Mouse (Mus musculus): ENCODE data around the gene 1700025G04Rik. TPM values are rescaled to one million over a fixed set of nuclear protein-coding genes. Genes with fewer than 3 reads are reported as not detected.

The 1700025G04Rik gene
- 49.9 and 50.0 TPM in 2 replicates for polyA plus RNA-seq (2016; fragmentation: Nextera tagmentation; extraction: Ambion mirVana)

DNA sequence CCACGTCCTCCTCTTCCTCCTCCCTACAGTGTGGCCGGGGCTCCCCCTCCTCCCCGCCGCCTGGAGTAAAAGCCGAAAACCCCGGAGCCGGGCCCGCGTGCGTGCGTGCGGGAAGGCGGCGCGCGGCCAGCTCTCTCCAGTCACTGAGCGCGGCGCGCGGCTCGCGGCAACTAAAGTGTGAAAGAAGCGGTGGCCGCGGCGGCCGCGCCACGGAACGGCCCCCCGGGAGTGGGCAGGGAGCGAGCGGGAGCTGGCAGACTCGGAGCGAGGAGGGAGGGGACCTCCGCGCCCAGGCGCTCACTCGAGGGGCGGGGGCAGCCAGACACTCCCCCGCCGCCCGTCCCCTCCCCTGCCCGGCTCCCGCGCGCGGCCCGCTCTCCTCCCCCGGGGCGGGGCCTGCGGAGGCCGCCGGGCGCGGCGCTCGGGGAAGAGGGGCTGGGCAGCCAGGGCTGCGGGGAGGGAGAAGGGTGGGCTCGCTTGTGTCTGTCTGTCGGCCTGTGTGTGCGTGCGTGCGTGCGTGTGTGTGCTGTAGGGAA lies at the start of gene 1700025G04Rik:
TSS of gene 1700025G04Rik (minus strand) at position 108 of the 536 bp plus-strand sequence.
- Histone ChIP-seq H3K27me3 (replicated peaks) (no peaks in the 10 kb centered on the region), H3K4me2 (replicated peaks) (peak within 1 kb of the TSS; percentile 82), H3K36me3 (no peaks in the 10 kb centered on the region), H3K9me3 (no peaks in the 10 kb centered on the region), H3K27ac (peak within 1 kb of the TSS; percentile 93), H3K9ac (peak within 1 kb of the TSS; percentile 94), H3K4me1 (peaks cover 40% of the 10 kb centered on the region), H3K4me3 (peak within 1 kb of the TSS; percentile 92)
- ATAC-seq (ENCODE audit: low FRiP score, low read depth) = peak; percentile 88
- WGBS = under 1% methylated on average over 44 of the region's 66 CpGs

DNA sequence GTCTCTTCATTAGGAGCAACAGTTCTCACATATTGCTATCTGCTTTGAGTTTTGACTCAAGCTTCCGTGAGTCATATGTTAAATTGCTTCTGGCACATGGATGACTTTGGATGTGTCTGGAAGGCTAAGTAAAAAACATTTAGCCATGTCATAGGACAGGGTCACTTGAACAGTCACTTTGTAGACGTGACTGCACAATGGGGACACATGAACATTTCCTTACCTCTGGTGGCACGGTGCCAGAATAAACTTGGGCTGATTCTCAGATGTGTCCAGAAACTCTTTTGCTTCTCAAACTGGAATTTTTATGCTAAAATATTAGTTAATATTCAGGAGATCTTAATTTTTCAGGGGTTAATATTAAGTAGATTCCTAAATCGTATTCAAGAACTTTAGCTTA lies 49.6 kb upstream of the 1700025G04Rik start:
- H3K4me2 ChIP-seq (replicated peaks) = no peak overlapping the region
- no peaks in the 10 kb centered on the region for H3K4me1 ChIP-seq
- H3K27me3 ChIP-seq (replicated peaks) = no peaks in the 10 kb centered on the region
- no peak overlapping the region for H3K27ac ChIP-seq
- no peaks in the 10 kb centered on the region for H3K36me3 ChIP-seq
- 0 out of 2 replicates have a peak, but pooled peaks cover 5% of the 10 kb centered on the region for H3K9me3 ChIP-seq
- H3K9ac ChIP-seq = no peak overlapping the region
- ATAC-seq (ENCODE audit: low FRiP score, low read depth) = no peak
- H3K4me3 ChIP-seq = no peak overlapping the region
- 91% methylated on average over 4 of the region's 4 CpGs for WGBS

DNA sequence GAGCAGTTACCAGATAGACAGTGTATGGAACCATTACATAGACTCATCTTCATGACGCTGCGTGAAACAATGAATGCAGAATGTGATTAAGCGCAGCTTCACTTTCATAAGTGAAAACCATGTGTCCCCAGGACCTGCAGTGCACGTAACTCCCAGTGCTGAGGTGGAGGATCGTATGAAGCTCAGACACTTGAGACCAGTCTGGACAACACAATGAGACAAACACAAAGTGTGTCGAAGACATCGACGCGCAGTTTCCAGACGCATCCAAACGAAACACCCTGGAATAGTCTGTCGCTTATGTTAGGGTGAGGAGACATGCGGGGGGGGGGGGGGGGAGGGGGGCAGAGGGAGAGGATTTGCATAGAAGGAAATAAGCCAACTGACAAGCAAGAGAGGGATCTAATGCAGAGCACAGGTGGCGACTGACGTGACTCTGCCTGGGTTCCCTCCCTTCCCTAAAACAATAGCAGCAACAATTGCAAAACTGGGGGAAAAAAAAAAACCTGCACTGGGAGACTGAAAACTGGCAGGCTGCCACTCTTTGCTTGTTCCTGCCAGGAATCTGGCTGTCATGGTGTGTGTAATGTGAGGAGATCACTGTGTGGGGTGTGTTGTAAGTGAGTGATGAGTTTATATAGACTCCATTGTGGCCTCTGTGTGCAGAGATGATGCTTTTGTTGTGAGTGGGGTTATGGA lies 40.3 kb upstream of the 1700025G04Rik start:
- WGBS = 85% methylated on average over 14 of the region's 15 CpGs
- H3K27me3 ChIP-seq (replicated peaks) = no peaks in the 10 kb centered on the region
- ATAC-seq (ENCODE audit: low FRiP score, low read depth) = no peak
- no peaks in the 10 kb centered on the region for H3K36me3 ChIP-seq
- no peak overlapping the region for H3K27ac ChIP-seq
- H3K9me3 ChIP-seq = no peaks in the 10 kb centered on the region
- H3K4me2 ChIP-seq (replicated peaks) = no peak overlapping the region
- 0 out of 2 replicates have a peak, but pooled peaks cover 4% of the 10 kb centered on the region for H3K4me1 ChIP-seq
- no peak overlapping the region for H3K4me3 ChIP-seq
- no peak overlapping the region for H3K9ac ChIP-seq

DNA sequence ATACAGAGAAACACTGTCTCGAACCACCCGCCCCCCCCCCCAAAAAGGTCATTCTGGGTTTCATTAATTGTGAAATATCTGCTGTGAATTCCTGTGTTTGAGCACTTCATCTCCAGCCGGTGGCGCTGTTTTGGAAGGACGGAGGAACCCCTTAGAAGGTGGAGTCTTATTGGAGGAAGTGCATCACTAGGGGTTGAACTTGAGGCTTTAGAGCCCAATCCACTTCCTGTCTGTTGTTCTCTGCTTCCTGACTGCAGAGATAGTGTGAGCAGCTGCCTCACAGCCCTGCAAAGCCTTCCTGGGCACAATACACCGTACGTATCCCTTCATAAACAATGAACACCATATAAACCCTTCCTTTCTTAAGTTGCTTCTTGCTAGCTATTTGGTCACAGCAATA lies 35.5 kb upstream of the 1700025G04Rik start:
- 88% methylated on average over 7 of the region's 7 CpGs for WGBS
- H3K4me3 ChIP-seq = no peak overlapping the region
- no peak overlapping the region for H3K27ac ChIP-seq
- no peak for ATAC-seq (ENCODE audit: low FRiP score, low read depth)
- H3K9me3 ChIP-seq = no peaks in the 10 kb centered on the region
- no peak overlapping the region for H3K9ac ChIP-seq
- 0 out of 2 replicates have a peak, but pooled peaks cover 4% of the 10 kb centered on the region for H3K4me1 ChIP-seq
- no peaks in the 10 kb centered on the region for H3K36me3 ChIP-seq
- H3K4me2 ChIP-seq (replicated peaks) = no peak overlapping the region
- H3K27me3 ChIP-seq (replicated peaks) = no peaks in the 10 kb centered on the region

DNA sequence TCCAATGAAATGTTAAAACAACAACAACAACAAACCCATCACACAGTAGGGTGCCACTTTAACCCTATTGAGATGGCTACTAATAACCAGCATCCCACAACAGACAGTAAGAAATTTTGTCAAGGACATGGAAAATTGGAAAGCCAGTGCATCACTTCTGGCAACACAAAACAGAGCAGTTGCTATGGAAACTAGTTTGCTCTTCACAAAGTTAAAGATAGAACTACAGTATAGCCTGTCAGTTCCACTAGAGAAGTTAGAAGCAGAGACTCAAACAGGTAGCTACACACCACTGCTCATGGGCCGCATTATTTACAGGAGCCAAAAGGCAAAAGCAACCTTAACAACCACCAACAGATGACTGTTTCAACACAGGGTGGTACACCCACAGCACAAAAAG lies 20.2 kb upstream of the 1700025G04Rik start:
- Histone ChIP-seq H3K27ac (no peak overlapping the region), H3K4me1 (no peaks in the 10 kb centered on the region), H3K9me3 (no peaks in the 10 kb centered on the region), H3K9ac (no peak overlapping the region), H3K4me3 (no peak overlapping the region), H3K36me3 (no peaks in the 10 kb centered on the region), H3K27me3 (replicated peaks) (no peaks in the 10 kb centered on the region), H3K4me2 (replicated peaks) (no peak overlapping the region)
- WGBS = 95% methylated on average over 1 of the region's 1 CpGs
- ATAC-seq (ENCODE audit: low FRiP score, low read depth) = no peak

DNA sequence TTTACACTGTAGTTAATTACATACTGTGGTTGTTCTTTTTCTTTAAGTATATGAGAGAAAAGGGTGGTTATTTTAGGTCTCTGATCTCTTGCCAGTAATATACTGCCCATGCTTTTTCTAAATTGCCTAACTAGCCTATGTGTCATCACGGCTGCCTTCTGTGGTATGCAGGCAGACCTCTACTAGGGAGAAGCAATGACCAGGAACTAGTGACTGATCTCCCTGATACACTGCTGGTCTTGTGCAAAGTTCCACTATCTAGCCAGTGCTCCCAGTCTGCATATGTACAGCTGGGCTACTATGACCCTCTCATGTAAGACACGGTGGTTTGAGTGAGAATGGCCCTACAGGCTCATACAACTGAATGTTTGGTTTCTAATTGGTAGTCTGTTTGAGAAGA lies 16.2 kb upstream of the 1700025G04Rik start:
- Histone ChIP-seq H3K4me2 (replicated peaks) (no peak overlapping the region), H3K27ac (no peak overlapping the region), H3K4me1 (no peaks in the 10 kb centered on the region), H3K4me3 (no peak overlapping the region), H3K27me3 (replicated peaks) (no peaks in the 10 kb centered on the region), H3K9me3 (no peaks in the 10 kb centered on the region), H3K9ac (no peak overlapping the region), H3K36me3 (no peaks in the 10 kb centered on the region)
- no peak for ATAC-seq (ENCODE audit: low FRiP score, low read depth)
- 84% methylated on average over 2 of the region's 2 CpGs for WGBS

DNA sequence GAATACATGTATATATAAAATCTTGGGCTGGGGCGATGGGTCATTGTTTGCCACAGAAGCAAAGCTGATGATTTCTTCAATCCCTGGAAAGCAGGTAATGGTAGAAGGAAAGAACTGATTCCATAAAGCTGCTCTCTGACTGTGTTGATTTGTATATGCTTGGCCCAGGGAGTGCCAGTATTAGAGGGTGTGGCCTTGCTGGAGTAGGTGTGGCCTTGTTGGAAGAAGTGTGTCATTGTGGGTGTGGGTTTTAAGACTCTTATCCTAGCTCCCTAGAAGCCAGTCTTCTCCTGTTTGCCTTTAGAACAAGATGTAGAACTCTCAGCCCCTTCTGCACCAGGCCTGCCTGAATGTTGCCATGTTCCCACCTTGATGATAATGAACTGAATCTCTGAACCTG lies 15.3 kb upstream of the 1700025G04Rik start:
- Histone ChIP-seq H3K27me3 (replicated peaks) (no peaks in the 10 kb centered on the region), H3K9ac (no peak overlapping the region), H3K36me3 (no peaks in the 10 kb centered on the region), H3K27ac (no peak overlapping the region), H3K4me1 (no peaks in the 10 kb centered on the region), H3K4me3 (no peak overlapping the region), H3K4me2 (replicated peaks) (no peak overlapping the region), H3K9me3 (no peaks in the 10 kb centered on the region)
- ATAC-seq (ENCODE audit: low FRiP score, low read depth) = no peak
- 95% methylated on average over 1 of the region's 1 CpGs for WGBS

DNA sequence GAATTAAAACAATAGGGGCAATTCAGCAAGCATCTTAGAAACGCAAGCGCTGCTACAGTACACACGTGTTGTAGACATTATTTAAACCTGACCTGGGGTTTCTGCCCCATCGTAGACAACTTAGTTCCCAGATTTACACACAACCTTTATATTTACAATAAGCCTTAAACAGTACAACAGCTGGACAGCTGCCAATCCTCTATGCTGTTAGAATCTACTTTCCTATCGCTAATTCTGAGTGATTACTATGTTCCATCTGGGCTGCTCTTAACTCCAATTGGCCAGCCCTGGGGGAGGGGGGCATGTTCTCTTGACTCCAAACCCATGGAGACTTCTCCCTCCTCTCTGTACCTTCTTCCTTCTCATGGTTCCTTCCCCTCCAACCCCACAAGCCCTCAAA lies 11.8 kb upstream of the 1700025G04Rik start:
- Histone ChIP-seq H3K36me3 (no peaks in the 10 kb centered on the region), H3K27ac (no peak overlapping the region), H3K9me3 (no peaks in the 10 kb centered on the region), H3K9ac (no peak overlapping the region), H3K27me3 (replicated peaks) (no peaks in the 10 kb centered on the region), H3K4me3 (no peak overlapping the region), H3K4me2 (replicated peaks) (no peak overlapping the region), H3K4me1 (no peaks in the 10 kb centered on the region)
- ATAC-seq (ENCODE audit: low FRiP score, low read depth) = no peak
- WGBS = 51% methylated on average over 5 of the region's 5 CpGs

DNA sequence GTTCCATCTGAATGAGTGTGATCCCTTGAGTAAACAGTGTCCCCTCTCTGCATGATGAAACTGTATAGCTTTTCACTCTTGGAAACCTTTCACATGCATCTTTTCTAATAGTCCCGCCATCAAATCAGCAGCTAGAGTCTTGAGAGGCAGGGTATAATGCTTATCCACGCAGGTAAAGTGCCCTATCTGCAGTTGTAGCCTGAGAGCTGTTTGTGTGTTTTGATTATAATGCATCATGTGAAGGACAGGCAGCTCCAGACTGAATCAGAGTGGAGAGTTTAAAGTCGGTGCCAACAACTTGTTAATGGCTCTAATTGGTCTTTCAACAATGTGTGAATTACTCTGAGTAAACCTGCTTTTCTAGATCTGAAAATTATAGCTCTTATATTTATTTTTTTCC lies 6.1 kb upstream of the 1700025G04Rik start:
- no peak overlapping the region for H3K9ac ChIP-seq
- no peak overlapping the region for H3K4me2 ChIP-seq (replicated peaks)
- H3K36me3 ChIP-seq = no peaks in the 10 kb centered on the region
- no peak overlapping the region for H3K27ac ChIP-seq
- WGBS = 51% methylated on average over 3 of the region's 3 CpGs
- H3K4me1 ChIP-seq = no peaks in the 10 kb centered on the region
- H3K4me3 ChIP-seq = no peak overlapping the region
- ATAC-seq (ENCODE audit: low FRiP score, low read depth) = no peak
- H3K9me3 ChIP-seq = no peaks in the 10 kb centered on the region
- no peaks in the 10 kb centered on the region for H3K27me3 ChIP-seq (replicated peaks)

DNA sequence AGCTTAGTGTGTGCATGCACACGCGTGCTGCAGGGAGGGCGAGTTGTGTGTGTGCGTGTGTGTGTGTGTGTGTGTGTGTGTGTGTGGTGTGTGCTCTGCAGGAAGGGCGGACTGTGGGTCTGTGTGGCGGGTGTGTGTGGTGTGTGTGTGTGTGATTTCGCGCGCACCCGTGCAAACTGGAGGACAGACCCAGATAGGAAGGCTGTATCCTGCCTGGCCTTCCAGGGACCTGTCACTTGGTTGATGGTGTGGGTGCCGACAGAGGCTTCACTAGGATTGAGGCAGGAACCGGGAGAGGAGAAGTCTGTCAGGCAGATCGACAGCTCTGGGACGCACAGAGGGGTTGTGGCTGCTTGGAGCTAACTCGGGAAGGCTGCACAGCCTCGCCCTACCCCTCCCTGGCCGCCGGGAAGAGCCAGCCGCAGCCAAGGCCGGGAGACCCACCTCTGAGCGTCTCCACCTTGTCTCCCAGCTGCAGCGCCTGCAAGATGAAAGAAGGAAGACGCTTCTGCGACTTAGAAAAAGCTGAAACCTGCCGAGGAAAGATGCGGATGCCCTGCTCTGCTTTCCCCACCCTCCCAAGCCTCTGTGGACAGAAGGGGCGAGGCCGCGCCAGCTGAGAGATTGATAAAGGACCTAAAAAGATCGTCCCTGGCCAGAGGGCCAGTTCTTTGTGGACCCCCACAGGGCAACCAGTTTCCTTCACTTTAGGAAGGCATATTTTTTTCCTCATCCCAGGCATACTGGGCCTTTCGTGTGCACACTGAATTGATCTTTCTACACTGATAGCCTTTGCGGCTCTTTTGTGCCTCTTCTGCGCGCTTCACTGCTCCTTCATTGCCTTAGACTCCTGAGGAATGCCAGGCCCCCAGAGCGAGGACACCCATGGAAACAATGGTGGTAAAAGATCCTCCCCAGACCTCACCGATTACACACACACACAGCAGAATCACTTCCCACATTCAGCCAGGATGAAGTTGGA lies 930 bp upstream of the 1700025G04Rik start:
- no peaks in the 10 kb centered on the region for H3K9me3 ChIP-seq
- H3K9ac ChIP-seq = peak overlapping the region; percentile 94
- H3K27me3 ChIP-seq (replicated peaks) = no peaks in the 10 kb centered on the region
- peak; percentile 78 for ATAC-seq (ENCODE audit: low FRiP score, low read depth)
- peak overlapping the region; percentile 93 for H3K27ac ChIP-seq
- H3K4me2 ChIP-seq (replicated peaks) = peak overlapping the region; percentile 82
- under 1% methylated on average over 36 of the region's 36 CpGs for WGBS
- peak overlapping the region; percentile 92 for H3K4me3 ChIP-seq
- H3K36me3 ChIP-seq = no peaks in the 10 kb centered on the region
- H3K4me1 ChIP-seq = peaks cover 32% of the 10 kb centered on the region

DNA sequence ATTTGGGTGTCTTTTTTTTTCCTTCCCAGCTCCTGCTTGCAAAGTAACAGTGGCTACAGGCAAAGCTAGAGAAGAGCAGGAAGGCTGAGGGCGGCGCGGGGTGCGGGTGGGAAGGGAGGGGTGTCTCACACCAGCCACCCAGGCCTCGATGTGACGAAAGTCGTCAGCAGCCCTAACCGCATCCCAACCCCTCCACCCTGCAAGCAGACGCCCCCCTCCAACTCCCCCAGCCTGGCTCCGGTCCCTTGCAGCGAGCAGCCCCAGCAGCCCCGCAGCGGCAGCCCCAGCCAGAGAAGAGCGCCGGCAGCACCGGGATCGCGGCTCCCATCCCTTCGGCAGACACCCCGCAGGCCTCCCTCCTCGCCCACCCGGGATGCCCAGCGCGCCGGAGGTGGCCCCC lies 399 bp downstream of the 1700025G04Rik start:
- Histone ChIP-seq H3K36me3 (no peaks in the 10 kb centered on the region), H3K27ac (peak overlapping the region; percentile 93), H3K27me3 (replicated peaks) (no peaks in the 10 kb centered on the region), H3K4me2 (replicated peaks) (peak overlapping the region; percentile 82), H3K9me3 (no peaks in the 10 kb centered on the region), H3K4me3 (peak overlapping the region; percentile 92), H3K4me1 (peaks cover 45% of the 10 kb centered on the region), H3K9ac (peak overlapping the region; percentile 94)
- ATAC-seq (ENCODE audit: low FRiP score, low read depth) = peak; percentile 42
- WGBS = under 1% methylated on average over 25 of the region's 25 CpGs

DNA sequence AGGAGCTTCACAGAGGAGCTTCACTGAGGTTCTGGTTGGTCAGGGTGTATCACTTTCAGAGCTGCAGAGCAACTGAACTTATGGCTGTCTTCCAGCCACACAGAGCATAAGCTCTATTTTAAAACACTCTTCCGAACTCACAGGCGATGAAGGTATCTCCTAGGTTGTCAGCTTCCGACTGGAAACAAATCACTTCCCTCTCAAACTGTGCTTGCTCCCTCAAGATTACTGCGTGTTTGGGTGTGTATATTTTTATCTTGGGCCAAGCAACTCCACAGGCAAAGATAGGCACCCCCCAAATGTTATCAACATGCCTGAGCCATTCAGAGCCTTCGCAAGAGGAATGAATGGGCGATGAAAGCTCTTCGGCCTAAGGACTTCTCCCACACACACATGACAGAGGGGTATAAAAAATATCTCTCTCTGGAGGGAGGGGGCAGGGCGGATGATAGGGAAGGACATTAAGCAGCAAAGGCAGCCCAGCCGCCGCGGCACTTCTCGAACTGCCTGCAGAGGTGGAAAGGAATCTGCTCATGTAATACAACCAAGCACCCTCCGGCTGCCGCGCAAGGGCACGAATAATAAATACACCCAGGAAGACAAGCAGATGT lies 1.0 kb downstream of the 1700025G04Rik start:
- Histone ChIP-seq H3K4me1 (peaks cover 47% of the 10 kb centered on the region), H3K9ac (peak overlapping the region; percentile 94), H3K27ac (peak overlapping the region; percentile 93; the same call in 1 of the 2 replicates), H3K4me3 (peak overlapping the region; percentile 92), H3K27me3 (replicated peaks) (no peaks in the 10 kb centered on the region), H3K36me3 (no peaks in the 10 kb centered on the region), H3K4me2 (replicated peaks) (peak overlapping the region; percentile 82), H3K9me3 (no peaks in the 10 kb centered on the region)
- WGBS = 4% methylated on average over 16 of the region's 16 CpGs
- ATAC-seq (ENCODE audit: low FRiP score, low read depth) = no peak
